Mouse (Mus musculus) midbrain, embryonic 15.5 days (tissue): ENCODE measurements around the gene Ccdc6. TPM values are rescaled to one million over a fixed set of nuclear protein-coding genes. Genes with fewer than 3 reads are reported as not detected.

Experiments
- polyA plus RNA-seq: library from polyadenylated mRNA; unstranded; fragments of >200 nt; fragmentation: Nextera tagmentation; extraction: Ambion mirVana; gene quantifications from 2 replicates; pipeline ENCODE4 v1.2.1, GENCODE M21; 2015

The Ccdc6 gene
- polyA plus RNA-seq, 1 experiment from 2014 or later, result 25.3 TPM

Other genes starting within 250 kb of the Ccdc6 start
- gene Mrln, start 107.5 kb downstream of the Ccdc6 start, polyA plus RNA-seq, result 1.2 and 1.9 TPM in 2 replicates
- 2.7 and 2.9 TPM in 2 replicates for gene Slc16a9, start 148.0 kb downstream of the Ccdc6 start, polyA plus RNA-seq